Mouse (Mus musculus) thymus, adult 2 months (tissue): Measurements from ENCODE around the gene Palm2. TPM values are rescaled to one million over a fixed set of nuclear protein-coding genes. Genes with fewer than 3 reads are reported as not detected.

Source experiments
- DNase-seq: peaks from one replicate; pipeline ENCODE4 v3.0.0; 2021
- H3K27ac ChIP-seq: fragments of 200-500 bp; 2 replicates; pipeline ENCODE4 v1.5.1; 2012; ENCODE audit warnings: low read length, control low read depth; ENCODE audit not compliant: control insufficient read depth, insufficient read depth
- H3K27me3 ChIP-seq: fragments of 200-500 bp; 2 replicates; pipeline ENCODE4 v1.6.1; 2012; ENCODE audit warnings: mild to moderate bottlenecking, low read length, moderate library complexity, mixed read lengths; ENCODE audit not compliant: control insufficient read depth, insufficient read depth
- H3K36me3 ChIP-seq: fragments of 200-500 bp; 2 replicates; pipeline ENCODE4 v1.6.1; 2012; ENCODE audit warnings: mild to moderate bottlenecking, low read length, moderate library complexity; ENCODE audit not compliant: control insufficient read depth, insufficient read depth
- H3K4me1 ChIP-seq: fragments of 200-500 bp; replicated peaks from 2 replicates; pipeline ENCODE4 v1.6.1; 2012; ENCODE audit warnings: low read length; ENCODE audit not compliant: control insufficient read depth, insufficient read depth
- H3K4me3 ChIP-seq: fragments of 200-500 bp; 2 replicates; pipeline ENCODE4 v1.5.1; 2012; ENCODE audit warnings: mild to moderate bottlenecking, low read length, control low read depth, moderate library complexity; ENCODE audit not compliant: control insufficient read depth, insufficient read depth
- CTCF ChIP-seq: fragments of 200-500 bp; IDR thresholded peaks from 2 replicates; pipeline ENCODE4 v1.5.1; 2012; ENCODE audit warnings: mild to moderate bottlenecking, control low read depth, low read length, moderate library complexity, borderline replicate concordance; ENCODE audit not compliant: control insufficient read depth, poor library complexity, insufficient read depth; ENCODE audit errors: extremely low read depth
- POLR2A ChIP-seq: fragments of 200-500 bp; IDR thresholded peaks from 2 replicates; pipeline ENCODE4 v1.6.1; 2012; ENCODE audit warnings: mild to moderate bottlenecking, low read length, control low read depth, moderate library complexity; ENCODE audit not compliant: control insufficient read depth, poor library complexity, insufficient read depth; ENCODE audit errors: extremely low read depth
- WGBS: fragments of 180-500 bp; shearing (Covaris S2); methylation state at CpG from one replicate; pipeline ENCODE4 v1.1.7; 2018; 5-methylcytosine and 5-hydroxymethylcytosine counted together
- polyA plus RNA-seq: library from polyadenylated mRNA; depleted of rRNA; stranded (reverse); fragments of >200 nt; gene quantifications from 2 replicates; pipeline ENCODE4 v1.2.3, GENCODE M21; 2012

Palm2 gene
- polyA plus RNA-seq, 1 experiment = 0.13 TPM

- no peaks in the 10 kb centered on the region for H3K36me3 ChIP-seq
- no peak overlapping the region for H3K27ac ChIP-seq
- no peak for TF ChIP-seq CTCF
- TF ChIP-seq POLR2A = no peak
- 80% methylated on average over 4 of the region's 4 CpGs for whole genome bisulfite sequencing
- H3K27me3 ChIP-seq = no peaks in the 10 kb centered on the region
- H3K4me3 ChIP-seq = no peak overlapping the region
- peaks cover 21% of the 10 kb centered on the region for H3K4me1 ChIP-seq
- no peak for DNase-seq
Observed at GRCm38 (mm10) chr4:57728611-57729183, 294.6 kb downstream of the Palm2 start.

DNA sequence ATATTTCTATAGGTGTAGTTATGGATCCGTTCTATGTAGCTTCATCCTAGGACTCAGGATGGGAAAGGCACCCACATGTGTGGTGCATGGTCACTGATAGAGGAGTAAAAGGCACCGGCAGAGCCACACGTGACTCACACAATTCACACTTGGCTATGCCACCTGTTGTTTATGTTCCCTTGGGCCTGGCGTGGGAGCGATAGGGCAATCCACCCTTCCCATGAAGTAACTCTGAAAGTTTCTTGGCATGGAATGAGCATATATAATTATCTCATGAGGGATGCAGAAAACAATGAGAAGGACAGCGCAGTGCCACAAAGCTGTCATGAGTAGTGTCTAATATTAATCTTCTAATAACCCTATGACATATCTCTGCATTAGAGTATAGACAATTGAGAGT is 296.0 kb downstream of the Palm2 start:
- H3K4me3 ChIP-seq = no peak overlapping the region
- H3K27ac ChIP-seq = no peak overlapping the region
- TF ChIP-seq CTCF (no peak), POLR2A (no peak)
- DNase-seq = no peak
- peaks cover 25% of the 10 kb centered on the region for H3K4me1 ChIP-seq
- no peaks in the 10 kb centered on the region for H3K27me3 ChIP-seq
- WGBS = over 99% methylated on average over 6 of the region's 6 CpGs
- H3K36me3 ChIP-seq = no peaks in the 10 kb centered on the region

DNA sequence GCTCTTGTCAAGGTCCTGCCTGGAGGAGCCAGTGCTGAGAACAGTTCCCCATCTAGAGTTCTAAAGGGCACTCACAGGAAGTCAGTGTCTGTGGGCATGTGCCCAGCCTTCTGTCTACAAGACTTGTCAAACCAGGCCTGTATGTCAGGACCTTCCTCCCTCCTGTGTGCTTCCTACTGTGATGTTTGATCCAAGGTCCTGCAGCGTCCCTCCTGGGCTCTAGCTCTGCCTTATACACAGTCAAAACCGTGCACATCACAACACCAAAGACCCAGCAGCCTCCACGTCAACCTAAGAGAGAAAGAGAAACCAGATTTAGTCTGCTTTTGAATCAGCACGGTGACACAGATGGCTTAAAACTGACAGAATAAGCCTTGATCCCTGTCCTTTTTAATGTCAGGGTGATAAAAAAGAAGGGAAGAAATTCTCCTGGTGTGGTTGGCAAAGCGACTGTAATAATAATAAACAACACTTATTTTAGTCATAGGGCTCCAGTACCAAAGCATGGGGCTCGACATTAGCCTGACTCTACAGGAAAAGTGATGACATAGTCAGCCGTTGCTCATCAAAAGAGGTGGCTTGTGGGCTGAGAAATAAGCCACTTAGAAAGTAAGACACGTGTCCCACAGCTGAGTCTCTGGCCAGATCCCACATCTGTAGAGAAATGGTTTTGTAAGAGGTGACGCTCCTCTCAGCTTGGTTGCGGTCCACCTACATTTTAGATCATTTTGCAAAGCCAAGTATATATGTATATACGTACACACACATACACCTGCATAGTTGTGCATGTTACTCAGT is 297.0 kb downstream of the Palm2 start:
- peaks cover 25% of the 10 kb centered on the region for H3K4me1 ChIP-seq
- TF ChIP-seq POLR2A (no peak), CTCF (no peak)
- no peaks in the 10 kb centered on the region for H3K27me3 ChIP-seq
- WGBS = 8% methylated on average over 11 of the region's 11 CpGs
- peak overlapping the region; percentile 32 for H3K27ac ChIP-seq
- H3K4me3 ChIP-seq = peak overlapping the region; percentile 16; the same call in 1 of the 2 replicates
- no peaks in the 10 kb centered on the region for H3K36me3 ChIP-seq
- peak; percentile 31 for DNase-seq

- TF ChIP-seq POLR2A = no peak
- no peak for TF ChIP-seq CTCF
- 92% methylated on average over 5 of the region's 5 CpGs for WGBS
- H3K27ac ChIP-seq = no peak overlapping the region
- H3K36me3 ChIP-seq = no peaks in the 10 kb centered on the region
- H3K4me1 ChIP-seq = peaks cover 25% of the 10 kb centered on the region
- no peaks in the 10 kb centered on the region for H3K27me3 ChIP-seq
- no peak for DNase-seq
- H3K4me3 ChIP-seq = no peak overlapping the region
Observed at GRCm38 (mm10) chr4:57732351-57732750, 298.3 kb downstream of the Palm2 start.

- DNase-seq = no peak
- Histone ChIP-seq H3K36me3 (no peaks in the 10 kb centered on the region), H3K27me3 (no peaks in the 10 kb centered on the region), H3K4me1 (peaks cover 25% of the 10 kb centered on the region), H3K27ac (no peak overlapping the region), H3K4me3 (no peak overlapping the region)
- 66% methylated on average over 3 of the region's 3 CpGs for WGBS
- TF ChIP-seq POLR2A = no peak
- TF ChIP-seq CTCF = no peak
Observed at GRCm38 (mm10) chr4:57733445-57733844, 299.4 kb downstream of the Palm2 start.

DNA sequence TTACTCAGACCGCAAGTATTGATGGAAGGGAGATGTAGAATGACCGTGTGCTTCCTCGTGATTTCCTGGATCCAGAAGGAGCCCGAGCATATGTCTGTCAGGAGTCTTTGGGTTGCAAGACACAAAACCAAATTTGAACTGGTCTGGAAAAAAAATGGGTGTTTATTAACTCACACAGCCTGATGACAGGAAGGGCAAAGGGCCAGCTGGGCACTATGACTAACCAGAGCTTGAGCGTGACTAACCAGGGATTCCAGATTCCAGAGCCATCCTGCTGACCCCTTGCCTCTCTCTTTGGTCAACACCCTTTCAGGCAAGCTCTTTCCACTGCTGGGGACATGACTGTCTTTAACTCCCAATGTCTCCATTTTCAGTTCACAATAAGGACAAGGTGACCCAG is 301.4 kb downstream of the Palm2 start:
- Histone ChIP-seq H3K4me3 (no peak overlapping the region), H3K36me3 (no peaks in the 10 kb centered on the region), H3K4me1 (peaks cover 18% of the 10 kb centered on the region), H3K27ac (no peak overlapping the region), H3K27me3 (no peaks in the 10 kb centered on the region)
- no peak for DNase-seq
- 92% methylated on average over 5 of the region's 5 CpGs for WGBS
- TF ChIP-seq CTCF (no peak), POLR2A (no peak)
